Mouse (Mus musculus): ENCODE measurements at regions not wholly inside any gene's neighbourhood (a gene's known extent, or its start where the extent isn't known, plus 50 kb on each side); places are given as distances from the start of the nearest gene placed in this dataset.

GRCm38 (mm10) chr11:114257756-114258155 lies 190.9 kb upstream of the Sdk2 start:
- no peak for DNase-seq

GRCm38 (mm10) chr11:114257061-114257460 lies 190.2 kb upstream of the Sdk2 start:
- no peak for DNase-seq

GRCm38 (mm10) chr11:114254344-114254743 lies 187.5 kb upstream of the Sdk2 start:
- no peak for DNase-seq

DNA sequence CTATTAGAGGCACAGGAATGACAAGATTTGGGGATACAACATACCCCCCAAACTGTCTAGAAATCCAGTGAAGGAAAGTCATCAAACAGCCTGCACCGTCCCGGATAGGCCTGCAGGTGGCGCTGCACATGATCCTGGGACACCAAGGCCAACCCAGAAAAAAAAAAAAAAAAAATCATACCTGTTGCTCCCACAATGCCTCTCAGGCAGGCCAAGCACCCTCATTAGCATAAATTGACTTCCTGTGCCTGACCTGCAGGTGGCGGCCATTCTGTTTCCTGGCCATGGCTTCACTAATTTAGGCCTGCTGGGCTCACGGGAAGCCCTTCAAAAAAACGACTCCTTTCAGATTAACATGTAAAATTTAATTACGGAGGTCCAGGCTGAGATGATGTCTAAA lies 184.8 kb upstream of the Sdk2 start:
- peak; percentile 34 for DNase-seq

- no peak for DNase-seq
Observed at GRCm38 (mm10) chr11:114249215-114249614, 182.4 kb upstream of the Sdk2 start.

GRCm38 (mm10) chr11:114248261-114248898 lies 181.5 kb upstream of the Sdk2 start:
- DNase-seq: no peak

DNA sequence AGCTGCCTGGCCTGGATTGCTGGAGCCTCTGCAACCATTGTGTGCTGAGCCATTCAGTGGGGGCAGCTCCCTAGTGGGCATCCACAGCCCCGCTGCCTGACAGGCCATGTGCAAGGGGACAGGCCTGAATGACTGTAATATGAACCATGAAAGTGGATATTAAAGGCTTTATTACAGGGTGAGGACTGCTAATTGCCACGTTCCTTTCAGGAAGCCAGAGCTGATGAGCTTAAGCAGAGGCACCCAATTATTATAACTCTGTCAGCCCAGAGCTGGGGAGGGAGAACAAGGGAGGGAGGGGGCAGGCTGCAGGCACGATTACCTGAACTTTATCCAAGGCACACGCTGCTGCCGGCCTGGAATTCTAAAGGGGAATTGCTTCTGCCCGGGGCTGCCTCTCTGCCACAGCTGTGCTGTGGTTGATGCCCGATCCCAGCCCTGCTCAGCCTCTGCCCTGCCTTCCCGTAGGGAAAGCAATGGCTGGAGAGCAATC lies 172.5 kb upstream of the Sdk2 start:
- no peak for DNase-seq

GRCm38 (mm10) chr11:114238801-114239200 lies 172.0 kb upstream of the Sdk2 start:
- DNase-seq: no peak

DNA sequence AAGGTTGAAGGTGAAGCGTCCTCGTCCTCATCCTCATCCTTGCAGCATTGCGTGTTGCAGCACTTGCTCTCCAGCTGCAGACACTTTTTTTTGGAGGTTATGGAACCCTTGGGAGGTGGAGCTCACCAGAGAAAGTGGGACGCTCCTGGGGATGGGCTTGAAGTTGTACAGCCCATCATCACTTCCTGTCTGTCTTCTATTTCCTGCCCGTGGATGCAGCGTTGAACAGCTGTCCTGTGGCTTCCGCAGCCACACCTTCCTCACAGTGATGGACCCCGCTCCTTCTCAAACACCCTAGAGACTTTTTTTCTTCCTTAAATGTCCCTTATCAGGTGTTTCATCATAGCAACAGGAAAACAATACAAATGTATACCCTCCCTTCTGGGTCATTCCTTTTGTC lies 171.5 kb upstream of the Sdk2 start:
- DNase-seq: no peak

GRCm38 (mm10) chr11:114234542-114234910 lies 167.7 kb upstream of the Sdk2 start:
- no peak for DNase-seq

- DNase-seq: no peak
Observed at GRCm38 (mm10) chr11:114233636-114234541, 167.0 kb upstream of the Sdk2 start.

- no peak for DNase-seq
Observed at GRCm38 (mm10) chr11:114231841-114232240, 165.0 kb upstream of the Sdk2 start.

GRCm38 (mm10) chr11:114229763-114230162 lies 162.9 kb upstream of the Sdk2 start:
- DNase-seq: no peak

GRCm38 (mm10) chr11:114229196-114229595 lies 162.3 kb upstream of the Sdk2 start:
- DNase-seq: no peak

GRCm38 (mm10) chr11:114226553-114226952 lies 159.7 kb upstream of the Sdk2 start:
- no peak for DNase-seq

- peak; percentile 23 for DNase-seq
Observed at GRCm38 (mm10) chr11:114224706-114225105, 157.9 kb upstream of the Sdk2 start.

DNA sequence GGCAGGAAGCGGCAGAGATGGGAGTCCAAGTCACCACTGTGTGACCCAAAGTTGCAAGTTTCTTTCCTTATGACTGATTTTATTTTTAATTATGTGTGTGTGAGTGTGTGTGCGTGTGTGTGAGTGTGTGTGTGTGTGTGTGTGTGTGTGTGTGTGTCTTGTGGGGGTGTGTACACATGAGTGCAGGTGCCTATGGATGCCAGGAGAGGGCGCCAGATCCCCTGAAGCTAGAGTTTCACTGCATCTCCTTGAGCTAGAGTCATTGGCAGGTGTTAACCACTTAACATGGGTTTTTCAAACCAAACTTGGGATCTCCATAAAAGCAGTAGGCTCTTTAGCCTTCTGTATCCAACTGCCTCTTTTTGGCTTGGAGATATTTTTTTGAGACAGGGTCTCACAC lies 156.2 kb upstream of the Sdk2 start:
- DNase-seq: no peak

DNA sequence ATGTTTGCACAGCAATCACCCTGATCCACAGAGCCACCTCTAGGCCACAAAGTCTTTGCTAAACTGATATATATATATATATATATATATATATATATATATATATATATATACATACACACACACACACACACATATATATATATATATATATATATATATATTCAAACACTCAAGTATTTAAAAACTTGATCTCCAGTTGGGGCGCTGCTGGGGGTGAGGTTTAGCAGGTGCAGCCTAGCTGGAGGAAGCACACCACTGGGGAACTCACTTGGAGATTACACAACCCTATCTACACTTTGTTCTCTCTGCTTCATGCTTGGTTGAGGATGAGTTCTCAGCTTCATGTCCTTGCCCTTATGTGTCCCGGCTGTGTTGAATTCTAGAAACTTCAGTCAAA lies 153.6 kb upstream of the Sdk2 start:
- no peak for DNase-seq

- DNase-seq: no peak
Observed at GRCm38 (mm10) chr11:114218732-114219506, 152.1 kb upstream of the Sdk2 start.

DNA sequence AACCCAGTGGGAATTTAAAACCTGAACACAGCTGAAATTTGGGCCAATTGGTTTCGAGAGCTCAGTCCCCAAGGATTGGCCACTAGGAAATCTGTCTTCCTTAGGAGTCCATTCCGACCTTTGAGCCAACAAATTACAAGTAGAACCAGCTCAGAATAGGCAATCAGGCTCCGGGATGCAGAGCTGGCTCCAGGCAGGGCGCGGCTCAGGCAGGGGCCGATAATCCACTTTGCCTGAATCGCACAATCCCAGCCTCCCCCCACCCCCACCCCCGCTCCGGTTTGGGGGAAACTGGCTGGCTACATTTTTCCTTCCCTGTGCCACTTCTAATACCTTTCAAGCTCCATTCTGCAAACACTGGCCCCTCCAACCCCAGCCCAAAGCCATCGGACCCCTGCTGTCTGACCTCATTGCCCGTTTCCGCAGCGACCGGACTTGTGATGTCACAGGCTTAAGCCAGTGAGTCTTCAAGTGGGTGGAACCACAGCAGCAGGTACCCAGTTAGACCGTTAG lies 150.5 kb upstream of the Sdk2 start:
- DNase-seq: no peak

DNA sequence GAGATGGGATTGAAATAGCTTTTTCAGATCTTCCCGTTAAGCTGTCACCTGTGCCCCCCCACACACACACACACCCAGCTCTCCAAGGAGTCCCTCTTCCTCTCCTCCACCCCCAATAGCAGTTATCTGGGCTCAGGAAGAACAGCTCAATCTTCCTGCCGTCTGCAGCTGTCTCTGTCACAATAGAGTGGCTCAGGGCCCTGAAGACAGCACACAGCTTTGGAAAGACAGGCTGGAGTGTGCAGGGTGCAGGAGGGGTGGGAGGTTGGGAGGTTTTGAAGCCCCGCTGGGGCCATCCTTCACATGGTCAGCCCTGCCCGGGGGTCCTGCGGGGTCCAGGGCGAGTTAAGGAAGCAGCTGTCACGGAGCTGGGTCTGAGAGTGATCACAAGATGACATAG lies 149.6 kb upstream of the Sdk2 start:
- DNase-seq: no peak

GRCm38 (mm10) chr11:114215256-114215655 lies 148.4 kb upstream of the Sdk2 start:
- DNase-seq: no peak

DNA sequence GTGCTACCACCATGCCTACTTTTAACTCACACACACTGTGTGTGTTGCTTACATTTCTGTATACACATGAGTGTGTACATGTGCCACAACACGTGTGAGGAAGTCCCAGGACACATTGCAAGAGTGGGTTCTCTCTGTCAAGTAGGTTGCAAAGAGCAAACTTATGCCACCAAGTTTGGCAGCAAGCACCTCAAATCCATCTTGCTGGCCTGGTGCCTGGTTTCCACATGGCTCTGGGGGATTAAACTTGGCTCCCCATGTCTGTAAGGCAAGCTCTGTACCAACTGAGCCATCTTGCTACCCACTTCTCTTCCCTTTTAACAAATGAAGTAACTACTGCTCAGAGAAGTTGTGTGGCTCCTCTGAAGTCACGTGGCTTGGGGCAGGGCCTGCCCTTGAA lies 145.3 kb upstream of the Sdk2 start:
- DNase-seq: peak; percentile 54

Data from adrenal gland, postnatal 14 days (tissue).